Mouse (Mus musculus) lung, postnatal 0 days (tissue): Measurements from ENCODE around the gene Chst8.

Experiments used
- CTCF ChIP-seq: IDR thresholded peaks from 2 replicates; pipeline ENCODE4 v1.5.1; 2016; ENCODE audit warnings: antibody characterized with exemption, mild to moderate bottlenecking
- EP300 ChIP-seq: IDR thresholded peaks from 2 replicates; pipeline ENCODE4 v1.6.1; 2016; ENCODE audit warnings: antibody characterized with exemption, mild to moderate bottlenecking, control low read depth

DNA sequence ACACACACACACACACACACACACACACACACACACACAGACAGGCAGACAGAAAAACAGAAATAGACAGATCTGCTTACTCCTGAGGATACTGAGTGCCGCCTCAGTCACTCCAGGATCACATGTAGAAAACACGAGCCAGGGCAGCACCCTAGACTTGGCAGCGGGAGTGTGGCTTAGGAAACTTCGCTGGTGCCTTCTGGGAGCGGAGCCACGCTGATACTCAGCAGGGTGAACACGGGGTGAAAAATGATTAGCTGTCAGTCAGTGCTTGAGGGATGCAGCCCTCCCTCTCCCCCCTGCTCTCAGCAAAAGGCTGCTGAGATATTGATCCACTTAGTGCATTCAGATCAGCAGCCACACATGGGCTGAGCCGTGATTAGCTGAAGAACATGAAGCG is 93.9 kb downstream of the Chst8 start:
- TF ChIP-seq EP300 (no peak), CTCF (no peak)
